Mouse (Mus musculus): ENCODE measurements around the gene Taf12. TPM values are rescaled to one million over a fixed set of nuclear protein-coding genes. Genes with fewer than 3 reads are reported as not detected.
"Not testable (repeated sequence)": the region's sequence is repeated elsewhere in the genome, so short reads cannot be mapped to it uniquely, and the experiment has no call there.

Taf12 gene
- polyA plus RNA-seq, 1 experiment from 2014 or later, result 52.5 TPM

DNA sequence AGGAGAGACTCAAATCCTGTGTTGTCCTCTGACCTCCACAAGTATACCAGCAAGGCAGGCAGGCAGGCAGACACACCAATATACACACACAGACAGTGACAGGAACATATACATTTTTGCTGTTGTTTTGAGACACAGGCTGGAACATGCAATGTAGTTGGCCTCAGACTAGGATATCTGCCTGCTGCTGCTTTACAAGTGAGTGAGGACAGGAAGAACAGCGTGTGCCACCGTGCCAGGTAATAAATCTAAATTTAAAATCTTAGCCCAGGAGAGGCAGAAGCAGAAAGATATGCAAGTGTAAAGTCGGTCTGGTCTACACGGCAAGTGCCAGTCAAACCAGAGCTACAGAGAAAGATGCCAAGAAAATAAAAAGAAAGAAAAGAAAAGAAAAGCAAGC is 14.9 kb upstream of the Taf12 start:
- 0 out of 2 replicates have a peak, but pooled peaks cover 3% of the 10 kb centered on the region for H3K36me3 ChIP-seq
- H3K4me1 ChIP-seq, result peaks cover 26% of the 10 kb centered on the region
- no peaks in the 10 kb centered on the region for H3K9me3 ChIP-seq
- H3K27me3 ChIP-seq (ENCODE audit: insufficient read depth, poor library complexity, severe bottlenecking), result no peaks in the 10 kb centered on the region
- no peak overlapping the region; the same call in 1 of the 2 replicates for H3K27ac ChIP-seq
- no peak for DNase-seq (ENCODE audit: low spot score)
- H3K4me3 ChIP-seq, result no peak overlapping the region; the same call in 1 of the 2 replicates
- 84% methylated on average over 4 of the region's 4 CpGs for WGBS

DNA sequence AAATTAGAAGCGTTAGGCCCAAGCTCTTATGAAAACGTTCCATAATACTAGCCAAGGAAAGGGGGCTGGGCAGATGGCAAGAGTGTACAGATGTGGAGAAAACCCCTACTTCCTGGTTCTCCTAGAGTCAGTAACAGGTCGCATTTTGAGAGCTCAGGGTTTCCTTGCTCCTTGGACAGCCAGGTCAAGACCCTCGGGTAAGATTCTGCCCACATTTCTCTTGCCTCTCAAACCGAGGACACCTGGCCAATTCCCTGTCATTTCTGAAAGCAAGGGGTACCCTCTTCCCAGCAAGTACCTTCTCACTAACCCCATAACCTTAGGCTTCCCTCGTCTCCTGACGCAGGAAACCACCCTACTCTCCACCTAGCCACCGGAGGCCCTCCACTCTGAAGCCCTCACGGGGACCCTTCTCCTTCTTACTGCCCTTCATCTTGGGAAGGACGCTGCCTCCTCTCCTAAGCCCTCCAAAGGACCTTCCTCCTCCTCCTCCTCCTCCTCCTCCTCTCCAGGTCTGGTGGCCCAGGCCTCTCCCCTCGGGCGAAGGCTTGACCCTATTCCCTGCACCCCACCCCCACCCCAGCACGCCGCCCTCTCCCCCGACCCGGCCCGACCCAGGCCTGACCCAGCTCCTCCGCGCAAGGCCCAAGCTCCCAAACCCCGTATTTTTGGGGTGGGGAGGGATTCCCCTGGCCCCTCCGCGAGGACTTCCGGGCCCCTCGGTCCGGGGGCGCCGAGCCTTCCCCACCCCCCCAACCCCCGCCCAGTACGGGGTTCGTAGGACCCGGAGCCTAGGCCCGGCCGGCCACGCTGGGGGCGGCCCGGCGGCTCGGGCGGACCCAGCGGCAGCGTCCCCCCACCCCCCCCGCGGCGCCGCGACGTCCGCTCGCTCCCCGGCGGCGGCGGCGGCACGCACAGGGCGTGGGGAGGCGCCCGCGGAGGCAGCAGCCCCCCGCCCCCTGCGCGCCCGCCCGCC is 13.5 kb upstream of the Taf12 start:
- H3K36me3 ChIP-seq, result 0 out of 2 replicates have a peak, but pooled peaks cover 3% of the 10 kb centered on the region
- H3K4me3 ChIP-seq, result peak overlapping the region; percentile 95
- no peaks in the 10 kb centered on the region for H3K9me3 ChIP-seq
- 3% methylated on average over 30 of the region's 64 CpGs for WGBS
- H3K27me3 ChIP-seq (ENCODE audit: insufficient read depth, poor library complexity, severe bottlenecking), result no peaks in the 10 kb centered on the region
- DNase-seq (ENCODE audit: low spot score), result peak; percentile 77
- H3K27ac ChIP-seq, result peak overlapping the region; percentile 99
- peaks cover 22% of the 10 kb centered on the region for H3K4me1 ChIP-seq

DNA sequence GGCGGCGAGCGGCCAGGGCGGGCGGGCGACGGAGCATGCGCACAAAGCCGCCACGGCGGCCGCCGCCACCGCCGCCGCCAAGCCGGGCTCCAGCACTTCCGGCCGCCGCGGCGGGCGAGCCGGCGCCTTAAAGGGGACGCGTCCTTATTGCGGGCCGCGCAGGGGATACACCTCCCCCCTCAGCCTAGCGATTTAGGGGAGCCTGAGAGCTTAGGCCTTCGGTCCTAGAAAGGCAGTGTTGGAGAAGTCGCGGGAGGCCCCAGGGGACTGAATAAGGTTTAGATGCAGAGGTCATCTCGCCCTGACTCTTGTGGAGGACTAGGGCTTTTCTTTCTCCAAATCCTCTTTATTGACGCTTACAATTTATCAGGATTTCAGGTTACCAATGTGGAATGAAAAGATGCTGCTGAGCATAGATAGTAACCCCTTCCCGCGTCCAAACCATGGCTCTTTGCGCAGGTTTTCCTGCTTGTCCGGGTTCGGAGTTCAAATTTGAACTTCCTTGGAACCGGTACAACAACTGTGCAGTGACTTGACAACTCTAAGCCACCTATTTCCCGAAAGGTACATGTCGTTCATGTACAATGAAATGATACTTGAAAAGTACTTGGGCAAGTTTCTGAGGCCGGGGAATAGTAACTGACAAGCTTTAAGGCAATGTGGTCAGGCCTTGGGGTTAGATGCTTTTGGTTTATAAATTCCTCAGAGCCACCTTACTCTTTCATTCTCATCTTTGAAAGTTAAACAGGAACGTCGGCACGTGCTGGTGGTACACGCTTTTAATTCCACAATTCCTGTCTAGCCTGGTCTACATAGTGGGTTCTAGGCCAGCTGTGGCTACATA is 12.4 kb upstream of the Taf12 start, which contains the start of gene Gmeb1:
Gmeb1 (minus strand) TSS at position 89 of the 844 bp plus-strand sequence.
- peak; percentile 85 for DNase-seq (ENCODE audit: low spot score)
- peak within 1 kb of the TSS; percentile 95 for H3K4me3 ChIP-seq
- peak within 1 kb of the TSS; percentile 99 for H3K27ac ChIP-seq
- 0 out of 2 replicates have a peak, but pooled peaks cover 3% of the 10 kb centered on the region for H3K36me3 ChIP-seq
- H3K27me3 ChIP-seq (ENCODE audit: insufficient read depth, poor library complexity, severe bottlenecking), result no peaks in the 10 kb centered on the region
- no peaks in the 10 kb centered on the region for H3K9me3 ChIP-seq
- H3K4me1 ChIP-seq, result peaks cover 16% of the 10 kb centered on the region
- 14% methylated on average over 47 of the region's 49 CpGs for WGBS

DNA sequence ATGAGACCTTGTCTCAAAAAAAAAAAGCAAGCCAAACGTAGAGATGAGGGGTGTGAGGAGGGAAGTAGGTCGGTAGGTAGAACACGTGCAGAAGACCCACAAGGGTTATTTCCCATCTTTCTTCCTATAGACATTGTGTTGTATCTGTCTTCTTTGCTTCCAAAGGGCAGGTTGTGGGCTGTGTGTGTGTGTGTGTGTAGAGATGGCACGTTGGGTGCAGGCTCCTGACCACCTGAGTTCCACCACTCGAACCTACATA is 11.9 kb upstream of the Taf12 start:
- 80% methylated on average over 5 of the region's 5 CpGs for WGBS
- peak overlapping the region; percentile 99; the same call in 1 of the 2 replicates for H3K27ac ChIP-seq
- H3K9me3 ChIP-seq, result no peaks in the 10 kb centered on the region

DNA sequence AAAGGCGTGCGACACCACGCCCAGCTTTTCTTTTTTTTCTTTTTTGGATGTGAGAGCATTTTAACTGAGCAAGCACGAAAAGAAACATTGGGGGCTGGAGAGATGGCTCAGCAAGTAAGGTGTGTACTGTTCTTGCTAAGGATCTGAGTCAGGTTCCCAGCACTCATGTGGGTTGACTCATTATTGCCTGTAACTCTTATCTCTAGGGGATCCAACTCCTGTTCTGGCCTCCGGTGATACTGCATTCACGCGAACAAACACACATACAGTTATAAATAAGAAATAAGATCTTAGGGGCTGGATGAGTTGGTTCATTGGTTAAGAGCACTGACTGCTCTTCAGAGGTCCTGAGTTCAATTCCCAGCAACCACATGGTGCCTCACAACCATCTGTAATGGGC is 10.9 kb upstream of the Taf12 start:
- Histone ChIP-seq H3K27ac (no peak overlapping the region), H3K4me1 (peaks cover 16% of the 10 kb centered on the region), H3K4me3 (no peak overlapping the region), H3K9me3 (no peaks in the 10 kb centered on the region), H3K36me3 (0 out of 2 replicates have a peak, but pooled peaks cover 3% of the 10 kb centered on the region), H3K27me3 (ENCODE audit: insufficient read depth, poor library complexity, severe bottlenecking) (no peaks in the 10 kb centered on the region)
- WGBS, result 88% methylated on average over 7 of the region's 7 CpGs
- DNase-seq (ENCODE audit: low spot score), result no peak

More for the DNA sequence above, 11.9 kb upstream of the Taf12 start:
- Histone ChIP-seq H3K4me1 (peaks cover 16% of the 10 kb centered on the region), H3K27me3 (ENCODE audit: insufficient read depth, poor library complexity, severe bottlenecking) (no peaks in the 10 kb centered on the region), H3K36me3 (0 out of 2 replicates have a peak, but pooled peaks cover 3% of the 10 kb centered on the region), H3K4me3 (no peak overlapping the region; the same call in 1 of the 2 replicates)
- no peak for DNase-seq (ENCODE audit: low spot score)

DNA sequence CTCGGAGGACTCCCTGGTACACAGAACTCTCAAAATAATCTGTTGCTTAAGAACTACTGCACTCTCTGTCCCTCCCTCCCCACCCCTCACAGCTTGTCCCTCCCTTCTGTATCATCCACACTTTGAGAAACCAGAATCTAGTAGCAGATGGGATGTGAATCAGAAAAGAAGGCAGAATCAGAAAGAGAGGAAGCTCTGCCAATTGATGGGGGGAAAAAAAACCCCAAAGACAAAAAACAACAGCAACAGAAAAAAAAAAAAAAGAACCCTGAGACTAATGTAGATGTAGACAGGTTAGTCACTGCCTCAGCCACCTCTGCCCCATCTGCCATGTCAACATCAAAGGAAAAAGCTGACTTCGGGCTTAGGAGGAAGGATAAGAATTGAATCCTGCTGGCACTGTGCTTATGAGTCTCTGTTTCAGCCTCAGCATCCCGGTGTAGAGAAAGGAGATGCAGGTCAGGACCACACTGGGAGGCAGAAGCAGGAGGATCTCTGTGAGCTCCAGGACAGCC is 7.3 kb upstream of the Taf12 start:
- H3K27ac ChIP-seq, result no peak overlapping the region
- no peaks in the 10 kb centered on the region for H3K36me3 ChIP-seq
- H3K27me3 ChIP-seq (ENCODE audit: insufficient read depth, poor library complexity, severe bottlenecking), result no peaks in the 10 kb centered on the region
- H3K4me1 ChIP-seq, result peaks cover 3% of the 10 kb centered on the region; the same call in 1 of the 2 replicates
- no peaks in the 10 kb centered on the region for H3K9me3 ChIP-seq
- no peak for DNase-seq (ENCODE audit: low spot score)
- no peak overlapping the region for H3K4me3 ChIP-seq
- 67% methylated on average over 3 of the region's 3 CpGs for WGBS

DNA sequence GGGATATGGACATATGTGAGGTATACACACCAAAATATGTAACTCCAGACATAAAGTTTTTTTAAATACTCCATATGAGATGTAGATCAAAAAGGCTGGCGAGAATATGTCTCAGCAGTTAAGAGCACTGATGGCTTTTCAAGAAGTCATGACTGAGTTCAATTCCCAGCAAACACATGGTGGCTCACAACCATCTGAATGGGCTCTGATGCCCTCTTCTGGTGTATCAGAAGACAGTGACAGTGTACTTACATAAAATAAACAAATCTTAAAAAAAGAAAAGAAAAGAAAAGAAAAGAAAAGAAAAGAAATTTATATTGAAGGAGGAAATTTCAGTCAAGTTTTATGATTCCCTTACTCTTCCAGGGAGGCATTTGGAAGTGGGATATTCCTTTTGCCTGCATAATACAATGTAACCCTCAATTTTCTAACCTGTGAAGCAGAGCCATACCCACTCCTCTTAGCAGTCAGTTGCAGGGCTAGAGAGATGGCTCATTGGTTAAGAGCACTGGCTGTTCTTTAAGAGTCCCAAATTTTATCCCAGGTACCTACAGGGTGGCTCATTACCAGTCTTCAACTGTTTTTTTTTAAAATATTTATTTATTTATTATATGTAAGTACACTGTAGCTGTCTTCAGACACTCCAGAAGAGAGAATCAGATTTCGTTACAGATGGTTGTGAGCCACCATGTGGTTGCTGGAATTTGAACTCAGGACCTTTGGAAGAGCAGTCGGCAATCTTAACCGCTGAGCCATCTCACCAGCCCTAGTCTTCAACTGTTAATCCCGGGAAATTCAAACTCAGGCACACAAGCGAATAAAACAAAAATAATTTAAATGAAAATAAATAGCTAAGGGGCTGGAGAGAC is 5.1 kb upstream of the Taf12 start:
- Histone ChIP-seq H3K36me3 (no peaks in the 10 kb centered on the region), H3K4me1 (peaks cover 10% of the 10 kb centered on the region; the same call in 1 of the 2 replicates), H3K27ac (no peak overlapping the region), H3K4me3 (no peak overlapping the region), H3K27me3 (ENCODE audit: insufficient read depth, poor library complexity, severe bottlenecking) (no peaks in the 10 kb centered on the region), H3K9me3 (no peaks in the 10 kb centered on the region)
- WGBS, result 17% methylated on average over 6 of the region's 6 CpGs
- no peak for DNase-seq (ENCODE audit: low spot score)

DNA sequence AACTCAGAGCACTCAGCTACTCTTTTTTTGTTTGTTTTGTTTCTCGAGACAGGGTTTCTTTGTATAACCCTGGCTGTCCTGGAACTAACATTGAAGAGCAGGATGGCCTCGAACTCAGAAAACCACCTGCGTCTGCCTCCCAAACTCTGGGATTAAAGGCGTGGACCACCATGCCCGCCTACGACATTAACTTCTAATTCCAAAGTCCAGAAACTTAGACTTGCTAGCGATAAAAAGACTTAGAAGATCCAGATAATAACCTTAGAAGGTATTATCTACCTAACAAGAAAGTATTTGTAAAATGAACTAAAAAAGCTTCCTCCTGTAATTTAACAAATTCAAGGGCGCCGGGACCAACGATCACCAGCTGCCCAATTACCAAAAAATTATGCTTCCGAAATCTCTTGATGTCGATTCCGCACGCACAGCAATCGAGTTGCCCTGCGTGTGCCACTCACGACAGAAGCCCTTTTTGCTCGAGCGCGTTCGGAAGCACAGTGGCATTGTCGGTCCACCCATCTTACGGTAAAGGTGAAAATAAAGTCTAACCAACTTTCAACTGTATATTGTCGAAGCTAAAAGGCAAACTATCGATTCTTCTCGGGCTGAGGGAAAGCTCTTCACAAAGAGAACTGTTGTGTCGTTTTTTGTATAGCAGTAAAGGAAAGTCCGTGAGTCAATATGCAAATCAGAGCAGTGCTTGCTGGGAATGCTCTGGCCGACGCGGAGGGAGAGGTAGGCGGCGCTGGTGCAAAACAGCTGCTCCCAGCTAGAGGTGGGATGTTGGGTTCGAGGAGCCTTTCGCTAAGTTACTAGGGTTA is 4.2 kb upstream of the Taf12 start:
- no peaks in the 10 kb centered on the region for H3K9me3 ChIP-seq
- H3K27me3 ChIP-seq (ENCODE audit: insufficient read depth, poor library complexity, severe bottlenecking), result no peaks in the 10 kb centered on the region
- H3K27ac ChIP-seq, result peak overlapping the region; percentile 98
- WGBS, result under 1% methylated on average over 35 of the region's 35 CpGs
- H3K4me3 ChIP-seq, result peak overlapping the region; percentile 53
- DNase-seq (ENCODE audit: low spot score), result peak; percentile 95
- H3K4me1 ChIP-seq, result peaks cover 11% of the 10 kb centered on the region; the same call in 1 of the 2 replicates
- no peaks in the 10 kb centered on the region for H3K36me3 ChIP-seq

DNA sequence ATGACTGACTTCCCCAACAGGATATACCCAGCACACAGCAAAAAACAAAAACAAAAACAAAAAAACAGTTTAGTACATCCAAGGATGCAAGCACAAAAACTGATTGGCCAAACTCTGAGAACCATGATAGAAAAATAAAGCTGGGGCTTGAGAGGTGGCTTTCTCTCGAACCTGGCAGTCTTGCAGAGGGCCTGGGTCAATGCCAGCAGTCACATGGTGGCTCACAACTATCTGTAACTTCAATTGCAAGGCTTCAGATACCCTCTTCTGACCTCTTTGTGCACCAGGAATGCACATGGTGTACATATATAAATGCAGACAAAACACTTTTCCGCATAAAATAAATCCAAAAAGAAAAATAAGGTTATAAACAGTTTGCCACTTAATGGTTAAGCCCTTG is 1.0 kb upstream of the Taf12 start:
- Histone ChIP-seq H3K4me1 (peaks cover 16% of the 10 kb centered on the region; the same call in 1 of the 2 replicates), H3K9me3 (no peaks in the 10 kb centered on the region), H3K4me3 (peak overlapping the region; percentile 87), H3K27me3 (ENCODE audit: insufficient read depth, poor library complexity, severe bottlenecking) (no peaks in the 10 kb centered on the region), H3K27ac (0 out of 2 replicates have a peak overlapping the region, but pooled peaks have one; percentile 94), H3K36me3 (no peaks in the 10 kb centered on the region)
- WGBS, result 67% methylated on average over 2 of the region's 2 CpGs
- no peak for DNase-seq (ENCODE audit: low spot score)

DNA sequence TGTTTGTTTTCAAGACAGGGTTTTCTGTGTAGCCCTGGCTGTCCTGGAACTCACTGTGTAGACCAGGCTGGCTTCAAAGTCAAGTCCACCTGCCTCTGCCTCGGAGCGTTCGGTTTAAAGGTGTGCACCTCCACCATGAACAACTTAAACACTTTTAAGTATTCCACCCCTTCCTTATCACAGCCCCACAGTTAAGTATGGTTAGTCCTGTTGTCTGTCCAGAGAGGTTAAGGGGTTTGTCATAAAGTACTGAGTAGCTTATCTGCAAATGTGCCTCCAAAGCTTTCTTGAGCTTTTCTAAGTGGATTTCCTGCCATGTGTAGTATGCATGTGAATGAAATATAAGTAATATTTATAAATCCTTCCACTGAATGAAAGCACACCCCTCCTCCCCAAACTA is 1.8 kb downstream of the Taf12 start:
- DNase-seq (ENCODE audit: low spot score), result no peak
- H3K4me3 ChIP-seq, result no peak overlapping the region
- H3K27ac ChIP-seq, result no peak overlapping the region
- H3K9me3 ChIP-seq, result no peaks in the 10 kb centered on the region
- no peaks in the 10 kb centered on the region for H3K36me3 ChIP-seq
- 0 out of 2 replicates have a peak, but pooled peaks cover 13% of the 10 kb centered on the region for H3K4me1 ChIP-seq
- no peaks in the 10 kb centered on the region for H3K27me3 ChIP-seq (ENCODE audit: insufficient read depth, poor library complexity, severe bottlenecking)
- WGBS, result 82% methylated on average over 3 of the region's 3 CpGs

DNA sequence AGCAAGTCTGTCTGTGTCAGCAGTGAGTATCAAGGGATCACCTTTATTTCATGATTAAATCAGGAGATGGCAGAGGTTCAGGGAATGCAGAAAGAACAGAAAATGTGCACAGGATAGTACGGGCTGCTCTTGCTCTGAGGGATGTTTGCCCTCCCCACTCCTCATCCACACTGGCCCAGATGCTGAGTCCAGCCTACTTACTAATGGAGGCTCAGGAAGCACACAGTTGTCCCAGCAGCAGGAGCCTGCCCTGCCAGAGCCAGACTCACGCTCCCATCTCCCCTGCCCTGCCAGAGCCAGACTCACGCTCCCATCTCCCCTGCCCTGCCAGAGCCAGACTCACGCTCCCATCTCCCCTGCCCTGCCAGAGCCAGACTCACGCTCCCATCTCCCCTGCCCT is 14.7 kb downstream of the Taf12 start:
- H3K4me1 ChIP-seq; H3K4me3 ChIP-seq; DNase-seq (ENCODE audit: low spot score); H3K27me3 ChIP-seq (ENCODE audit: insufficient read depth, poor library complexity, severe bottlenecking); H3K27ac ChIP-seq; H3K9me3 ChIP-seq: not testable (repeated sequence)
- H3K36me3 ChIP-seq, result peaks cover 65% of the 10 kb centered on the region
- WGBS, result 78% methylated on average over 4 of the region's 5 CpGs
